Mouse (Mus musculus) liver, embryonic 16.5 days (tissue): Measurements from ENCODE around the gene Hfe2. TPM values are rescaled to one million over a fixed set of nuclear protein-coding genes. Genes with fewer than 3 reads are reported as not detected.

Experiments used
- ATAC-seq: fragments of 200-750 bp; cut with Nextera tagmentation; 2 replicates; pipeline ENCODE4 v1.8.0; 2017; ENCODE audit warnings: low read depth, mild to moderate bottlenecking, moderate number of reproducible peaks, moderate library complexity
- H3K27ac ChIP-seq: fragments of 300-500 bp; sonication (generic); 2 replicates; pipeline ENCODE4 v1.5.1; 2014; ENCODE audit warnings: mild to moderate bottlenecking, low read length
- H3K27me3 ChIP-seq: fragments of 300-500 bp; sonication (generic); 2 replicates; pipeline ENCODE4 v1.6.1; 2014; ENCODE audit warnings: low read depth, low read length, mixed read lengths; ENCODE audit not compliant: control insufficient read depth, insufficient read depth
- H3K36me3 ChIP-seq: fragments of 300-500 bp; sonication (generic); 2 replicates; pipeline ENCODE4 v1.6.1; 2014; ENCODE audit warnings: mild to moderate bottlenecking; ENCODE audit not compliant: control insufficient read depth, insufficient read depth
- H3K4me1 ChIP-seq: fragments of 300-500 bp; sonication (generic); 2 replicates; pipeline ENCODE4 v1.6.1; 2014; ENCODE audit warnings: low read depth, low read length, mixed read lengths; ENCODE audit not compliant: control insufficient read depth
- H3K4me2 ChIP-seq: fragments of 300-500 bp; sonication (generic); 2 replicates; pipeline ENCODE4 v1.6.1; 2014; ENCODE audit warnings: low read depth, low read length, mixed read lengths
- H3K4me3 ChIP-seq: fragments of 300-500 bp; sonication (generic); 2 replicates; pipeline ENCODE4 v1.5.1; 2014; ENCODE audit warnings: low read depth, mild to moderate bottlenecking, low read length
- H3K9ac ChIP-seq: fragments of 300-500 bp; sonication (generic); 2 replicates; pipeline ENCODE4 v1.6.1; 2014; ENCODE audit warnings: low read depth, low read length
- H3K9me3 ChIP-seq: fragments of 300-500 bp; sonication (generic); replicated peaks from 2 replicates; pipeline ENCODE4 v1.6.1; 2016; ENCODE audit warnings: low read length; ENCODE audit not compliant: control insufficient read depth
- WGBS: fragments of 180-500 bp; shearing (Covaris S2); extraction: QIAGEN DNeasy Blood & Tissue Kit; methylation state at CpG from one replicate; pipeline ENCODE4 v1.1.7; 2014; ENCODE audit not compliant: insufficient replicate concordance; 5-methylcytosine and 5-hydroxymethylcytosine counted together
- polyA plus RNA-seq: library from polyadenylated mRNA; unstranded; fragments of >200 nt; fragmentation: Nextera tagmentation; extraction: Ambion mirVana; gene quantifications from 2 replicates; pipeline ENCODE4 v1.2.1, GENCODE M21; 2015

Hfe2 gene
- polyA plus RNA-seq, 1 experiment from 2014 or later = 12.0 TPM

DNA sequence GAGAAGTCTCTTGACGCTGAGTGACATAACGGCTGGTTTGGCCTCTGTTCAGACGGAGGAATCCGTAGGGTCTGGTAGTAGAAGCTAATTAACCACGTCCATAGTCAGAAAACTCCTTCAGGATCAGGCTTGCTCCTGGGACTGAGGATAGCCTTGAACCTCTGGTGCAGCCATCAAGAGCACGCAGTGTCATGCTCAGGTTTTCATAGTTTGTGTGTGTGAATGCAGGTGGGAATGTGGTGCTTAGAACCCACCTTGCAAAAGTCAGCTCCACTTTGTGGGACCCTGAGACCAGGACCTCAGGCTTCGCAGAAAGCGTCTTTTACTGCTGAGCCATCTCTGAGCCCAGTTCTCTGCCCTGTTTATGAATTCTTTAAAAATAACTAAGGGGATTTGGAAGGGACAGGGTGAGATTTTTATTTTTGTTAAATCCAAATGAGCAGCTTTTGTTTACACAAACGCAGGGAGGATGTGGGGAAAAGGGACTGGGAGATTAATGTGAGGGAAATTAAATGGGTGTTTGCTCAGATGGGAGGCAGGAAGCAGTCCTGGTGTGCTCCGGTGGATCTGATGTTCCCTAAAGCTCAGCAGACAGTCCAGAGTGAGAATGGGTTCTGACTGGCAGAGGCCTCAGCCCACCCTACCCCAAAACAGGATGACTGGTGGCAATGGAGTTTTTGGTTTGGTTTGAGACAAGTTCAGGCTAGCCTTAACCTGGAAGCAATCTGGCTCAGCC is 37.1 kb downstream of the Hfe2 start:
- no peak for ATAC-seq
- Histone ChIP-seq H3K4me2 (no peak overlapping the region), H3K4me3 (no peak overlapping the region), H3K4me1 (peaks cover 39% of the 10 kb centered on the region), H3K27me3 (no peaks in the 10 kb centered on the region), H3K27ac (peak overlapping the region; percentile 37; the same call in 1 of the 2 replicates), H3K36me3 (peaks cover 21% of the 10 kb centered on the region), H3K9me3 (no peaks in the 10 kb centered on the region), H3K9ac (no peak overlapping the region)
- WGBS = 46% methylated on average over 10 of the region's 10 CpGs

DNA sequence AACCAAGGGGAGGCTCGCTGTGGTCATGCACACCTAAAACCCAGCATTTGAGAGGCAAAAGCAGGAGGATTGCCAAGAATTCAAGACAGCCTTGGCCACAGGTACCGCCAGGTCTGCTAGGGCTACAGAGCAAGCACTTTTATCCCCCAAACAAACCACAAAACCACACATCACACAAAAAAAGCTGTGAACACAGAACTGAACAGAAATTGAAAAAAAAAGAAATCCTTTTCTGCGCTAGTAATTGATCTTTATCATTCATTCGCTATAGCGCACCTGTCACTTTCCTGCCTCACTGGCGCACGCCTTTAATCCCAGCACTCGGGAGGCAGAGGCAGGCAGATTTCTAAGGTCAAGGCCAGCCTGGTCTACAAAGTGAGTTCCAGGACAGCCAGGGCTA is 38.3 kb downstream of the Hfe2 start:
- Histone ChIP-seq H3K36me3 (peaks cover 21% of the 10 kb centered on the region), H3K9me3 (no peaks in the 10 kb centered on the region), H3K4me2 (no peak overlapping the region), H3K27me3 (no peaks in the 10 kb centered on the region), H3K27ac (no peak overlapping the region), H3K9ac (no peak overlapping the region), H3K4me3 (no peak overlapping the region), H3K4me1 (peaks cover 42% of the 10 kb centered on the region)
- WGBS = 51% methylated on average over 8 of the region's 8 CpGs
- ATAC-seq = no peak

DNA sequence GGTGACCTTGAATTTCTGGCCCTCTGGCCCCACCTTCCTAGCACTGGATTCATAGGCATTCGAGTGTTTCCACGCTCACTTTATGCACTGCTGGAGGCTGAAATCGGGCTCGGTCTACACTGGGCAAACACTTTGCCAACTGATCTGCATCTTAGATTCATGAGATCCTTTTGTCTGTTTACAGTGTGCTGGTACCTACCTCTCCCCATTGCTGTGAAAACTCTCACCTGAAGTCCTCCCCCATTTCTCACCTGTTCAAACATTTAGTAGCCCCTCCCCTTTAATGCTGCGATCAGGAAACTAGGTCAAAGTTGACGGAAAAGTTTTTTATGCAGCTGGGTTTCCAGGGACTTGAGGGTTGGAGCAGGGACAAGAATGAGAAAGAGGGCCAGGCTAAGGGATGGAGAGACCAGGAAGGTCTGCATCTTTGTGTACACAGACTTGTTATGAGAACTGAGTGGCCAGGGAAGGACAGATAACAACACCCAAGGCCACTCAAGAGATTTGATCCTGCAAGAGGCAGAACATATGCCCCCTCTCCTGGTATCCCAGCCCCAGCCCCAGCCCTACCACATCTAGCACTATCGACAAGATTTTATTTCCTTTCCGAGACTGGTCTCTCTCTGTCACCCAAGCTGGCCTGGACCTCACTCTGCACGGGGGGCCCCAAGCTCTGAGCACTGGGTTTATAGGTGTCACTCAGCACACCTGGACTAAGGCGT is 39.1 kb downstream of the Hfe2 start:
- Histone ChIP-seq H3K9me3 (no peaks in the 10 kb centered on the region), H3K27ac (peak overlapping the region; percentile 60), H3K27me3 (no peaks in the 10 kb centered on the region), H3K4me3 (no peak overlapping the region), H3K36me3 (peaks cover 21% of the 10 kb centered on the region), H3K4me2 (peak overlapping the region; percentile 39), H3K4me1 (peaks cover 42% of the 10 kb centered on the region), H3K9ac (no peak overlapping the region; the same call in 1 of the 2 replicates)
- 35% methylated on average over 10 of the region's 10 CpGs for WGBS
- peak; percentile 12; the same call in 1 of the 2 replicates for ATAC-seq

DNA sequence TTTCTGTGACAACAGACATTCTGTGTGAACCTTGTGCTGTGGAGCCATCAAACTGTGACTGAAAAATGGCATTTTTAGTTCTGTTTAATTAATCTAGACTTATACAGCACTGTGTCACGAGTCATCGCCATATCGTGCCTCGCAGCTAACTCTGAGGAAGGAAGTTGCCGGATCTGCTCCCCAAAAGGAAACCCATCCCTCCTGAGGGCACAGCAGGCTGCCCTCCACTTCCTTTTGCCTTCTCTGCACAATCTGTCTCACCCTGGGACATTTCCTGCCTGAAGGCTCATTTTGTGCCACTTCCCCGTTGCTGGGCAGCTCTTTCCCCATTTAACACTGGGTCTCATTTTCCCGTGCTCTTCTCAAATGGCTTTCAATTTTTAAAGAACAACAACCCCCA is 39.7 kb downstream of the Hfe2 start:
- peak overlapping the region; percentile 39 for H3K4me2 ChIP-seq
- peaks cover 39% of the 10 kb centered on the region for H3K4me1 ChIP-seq

GRCm38 (mm10) chr3:96565105-96565504 is 40.1 kb downstream of the Hfe2 start:
- peaks cover 38% of the 10 kb centered on the region for H3K4me1 ChIP-seq
- H3K27me3 ChIP-seq = no peaks in the 10 kb centered on the region
- peak overlapping the region; percentile 39; the same call in 1 of the 2 replicates for H3K4me2 ChIP-seq
- H3K9ac ChIP-seq = no peak overlapping the region
- H3K4me3 ChIP-seq = no peak overlapping the region
- H3K36me3 ChIP-seq = peaks cover 14% of the 10 kb centered on the region
- H3K9me3 ChIP-seq = no peaks in the 10 kb centered on the region
- 66% methylated on average over 3 of the region's 3 CpGs for WGBS
- peak overlapping the region; percentile 60 for H3K27ac ChIP-seq
- no peak for ATAC-seq

More for the DNA sequence above, 39.7 kb downstream of the Hfe2 start:
- no peak overlapping the region; the same call in 1 of the 2 replicates for H3K9ac ChIP-seq
- ATAC-seq = peak; percentile 49
- WGBS = 12% methylated on average over 7 of the region's 7 CpGs
- H3K9me3 ChIP-seq = no peaks in the 10 kb centered on the region
- peaks cover 19% of the 10 kb centered on the region for H3K36me3 ChIP-seq
- no peaks in the 10 kb centered on the region for H3K27me3 ChIP-seq
- H3K27ac ChIP-seq = peak overlapping the region; percentile 60
- no peak overlapping the region for H3K4me3 ChIP-seq

DNA sequence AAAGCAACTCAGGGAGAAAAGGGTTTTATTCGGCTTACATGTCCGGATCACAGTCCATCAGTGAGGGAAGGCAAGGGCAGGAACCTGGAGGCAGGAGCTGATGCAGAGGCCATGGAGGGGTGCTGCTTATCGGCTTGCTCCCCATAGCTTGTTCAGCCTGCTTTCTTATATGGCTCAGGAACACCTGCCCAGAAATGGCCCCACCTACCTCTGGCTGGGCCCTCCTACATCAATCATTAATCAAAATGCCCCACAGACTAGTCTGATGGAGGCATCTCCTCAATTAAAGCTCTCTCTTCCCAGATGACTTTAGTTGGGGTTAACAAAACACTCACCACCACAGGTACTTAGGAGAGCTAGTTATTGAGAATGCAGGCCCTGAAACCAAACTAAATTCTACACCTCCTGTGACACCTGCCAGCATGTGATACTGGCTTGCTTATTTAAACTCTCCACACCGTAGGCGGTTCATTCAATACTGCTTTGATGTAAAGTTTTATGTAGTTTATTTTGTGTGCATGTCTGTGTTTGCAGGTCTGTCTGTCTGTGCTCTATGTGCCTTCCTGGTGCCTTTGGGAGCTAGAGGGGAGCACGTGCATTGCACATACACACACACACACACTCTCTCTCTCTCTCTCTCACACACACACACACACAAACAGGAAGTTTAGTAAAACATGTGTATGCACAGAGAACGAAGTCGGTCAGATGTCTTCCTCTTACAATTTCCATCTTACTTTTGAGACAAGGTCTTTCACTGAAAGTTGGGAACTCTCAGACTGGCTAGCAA is 41.9 kb downstream of the Hfe2 start:
- WGBS = 52% methylated on average over 8 of the region's 8 CpGs
- no peaks in the 10 kb centered on the region for H3K36me3 ChIP-seq

GRCm38 (mm10) chr3:96568605-96569004 is 43.6 kb downstream of the Hfe2 start:
- Histone ChIP-seq H3K9me3 (no peaks in the 10 kb centered on the region), H3K4me3 (no peak overlapping the region), H3K4me2 (no peak overlapping the region), H3K27me3 (no peaks in the 10 kb centered on the region), H3K27ac (no peak overlapping the region), H3K36me3 (no peaks in the 10 kb centered on the region), H3K9ac (no peak overlapping the region), H3K4me1 (peaks cover 32% of the 10 kb centered on the region)
- ATAC-seq = no peak
- WGBS = 76% methylated on average over 8 of the region's 8 CpGs

More for the DNA sequence above, 41.9 kb downstream of the Hfe2 start:
- H3K9me3 ChIP-seq = no peaks in the 10 kb centered on the region
- peaks cover 30% of the 10 kb centered on the region for H3K4me1 ChIP-seq
- no peak overlapping the region for H3K27ac ChIP-seq
- H3K27me3 ChIP-seq = no peaks in the 10 kb centered on the region
- H3K4me2 ChIP-seq = no peak overlapping the region
- H3K4me3 ChIP-seq = no peak overlapping the region
- no peak overlapping the region for H3K9ac ChIP-seq
- no peak for ATAC-seq

GRCm38 (mm10) chr3:96569506-96569905 is 44.5 kb downstream of the Hfe2 start:
- no peak overlapping the region for H3K9ac ChIP-seq
- no peak overlapping the region for H3K27ac ChIP-seq
- no peaks in the 10 kb centered on the region for H3K9me3 ChIP-seq
- no peak overlapping the region for H3K4me2 ChIP-seq
- no peaks in the 10 kb centered on the region for H3K36me3 ChIP-seq
- peaks cover 23% of the 10 kb centered on the region for H3K4me1 ChIP-seq
- no peaks in the 10 kb centered on the region for H3K27me3 ChIP-seq
- H3K4me3 ChIP-seq = no peak overlapping the region
- 85% methylated on average over 13 of the region's 13 CpGs for WGBS
- ATAC-seq = no peak
